Mouse (Mus musculus): ENCODE results near the gene Tspan7.

The Tspan7 gene

GRCm38 (mm10) chrX:10556899-10557298 is 71.9 kb downstream of the Tspan7 start:
- no peak for DNase-seq

- DNase-seq: no peak
These were observed 72.6 kb downstream of the Tspan7 start for GRCm38 (mm10) chrX:10557596-10557995.

DNA sequence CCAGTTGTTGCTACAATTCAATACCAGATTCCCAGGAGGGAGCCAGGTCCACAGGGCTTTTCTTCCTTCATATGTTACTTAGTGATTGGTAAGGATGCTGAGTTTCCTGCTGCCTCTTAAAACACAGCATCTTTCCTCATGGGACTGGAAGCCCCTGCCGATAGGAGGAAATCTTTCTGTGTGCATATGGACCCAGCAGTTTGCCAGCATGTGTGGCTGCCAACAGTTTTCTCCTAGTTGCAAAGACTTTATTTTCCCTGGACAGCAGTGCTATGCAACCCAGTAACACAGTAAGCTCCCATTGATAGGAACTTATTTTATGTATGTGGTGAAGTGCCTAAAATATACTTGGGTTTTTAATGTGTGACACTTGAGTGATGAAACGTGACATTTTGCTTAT is 73.7 kb downstream of the Tspan7 start:
- DNase-seq: no peak

- DNase-seq: no peak
These were observed 80.9 kb downstream of the Tspan7 start for GRCm38 (mm10) chrX:10565811-10566210.

DNA sequence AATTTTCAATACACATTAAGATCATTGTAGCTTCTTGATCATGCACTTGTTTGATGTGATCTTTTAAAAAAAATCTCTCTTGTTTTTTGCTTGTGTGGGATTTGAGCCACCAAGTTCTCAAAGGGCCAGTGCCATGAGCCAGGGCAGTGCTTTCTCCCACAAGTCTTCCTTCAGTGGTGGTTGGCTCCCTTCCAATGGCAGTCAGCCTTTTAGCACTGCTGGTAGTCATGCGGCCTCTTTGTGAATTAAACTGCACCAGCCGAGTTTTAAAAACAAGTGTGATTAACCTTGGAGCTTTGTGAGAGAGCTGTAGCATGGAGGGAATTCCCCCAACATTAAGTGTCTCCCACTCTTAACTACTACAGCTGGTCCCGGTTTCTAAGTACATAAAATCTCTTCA is 89.6 kb downstream of the Tspan7 start:
- peak; percentile 34 for DNase-seq

GRCm38 (mm10) chrX:10575406-10575805 is 90.4 kb downstream of the Tspan7 start:
- peak; percentile 7 for DNase-seq

DNA sequence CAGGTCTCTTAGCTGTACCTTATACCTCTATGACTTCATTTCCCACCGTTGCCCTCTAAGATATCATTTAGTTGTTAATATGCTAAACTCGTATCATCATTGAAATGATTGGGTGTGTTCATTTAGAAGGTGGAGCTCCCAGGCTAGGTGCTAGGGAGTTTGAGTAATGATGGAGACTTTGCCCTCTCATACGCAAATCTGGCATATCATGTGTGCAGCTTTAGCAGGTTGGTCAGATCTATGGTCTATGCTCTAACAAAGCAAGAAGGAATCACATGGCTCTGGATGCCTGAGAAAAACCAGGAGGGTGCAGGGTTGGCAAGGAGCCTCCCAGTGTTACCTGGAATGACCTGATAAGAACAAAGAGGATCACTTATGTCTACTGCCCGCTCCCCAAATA is 91.4 kb downstream of the Tspan7 start:
- no peak for DNase-seq

DNA sequence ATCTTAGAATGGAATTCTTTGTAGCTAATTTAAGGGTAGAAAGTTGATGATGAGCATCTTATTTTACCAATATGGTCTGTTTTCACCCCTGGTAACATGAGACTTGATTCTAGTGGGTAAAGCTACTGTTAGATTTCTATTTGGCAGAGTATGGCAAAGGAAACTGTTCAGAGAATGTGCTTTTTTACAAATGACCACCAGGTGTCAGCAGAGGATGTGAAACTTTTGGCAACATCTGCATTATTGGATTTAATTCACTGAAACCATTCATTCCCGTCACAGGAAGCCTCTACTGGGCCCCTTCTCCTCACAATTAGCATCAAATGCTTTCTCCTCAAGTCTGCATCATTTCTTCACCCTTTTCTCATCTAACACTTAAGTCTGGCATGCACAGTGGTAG is 92.4 kb downstream of the Tspan7 start:
- peak; percentile 11 for DNase-seq

GRCm38 (mm10) chrX:10582731-10583130 is 97.8 kb downstream of the Tspan7 start:
- DNase-seq: no peak

- peak; percentile 39 for DNase-seq
These were observed 107.3 kb downstream of the Tspan7 start for GRCm38 (mm10) chrX:10592244-10592643.

DNA sequence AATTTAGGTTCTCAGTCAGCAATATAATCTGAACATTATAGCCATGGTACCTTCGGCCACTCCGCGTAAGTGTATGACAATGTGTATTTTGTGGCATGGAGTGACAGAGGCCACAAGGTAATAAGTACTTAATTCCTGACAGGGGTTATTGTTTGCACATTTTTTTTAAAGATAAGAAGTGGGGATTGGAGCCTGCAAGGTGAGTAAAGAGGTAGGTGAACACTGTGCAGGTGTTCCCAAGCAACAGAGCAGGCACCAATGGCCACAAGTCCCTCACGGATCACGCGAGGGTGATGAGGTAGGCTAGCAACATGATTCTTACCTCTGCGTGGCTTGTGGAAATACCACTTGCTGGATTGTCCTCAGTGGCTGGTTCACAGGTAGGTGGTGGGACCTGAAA is 108.6 kb downstream of the Tspan7 start:
- DNase-seq: no peak

DNA sequence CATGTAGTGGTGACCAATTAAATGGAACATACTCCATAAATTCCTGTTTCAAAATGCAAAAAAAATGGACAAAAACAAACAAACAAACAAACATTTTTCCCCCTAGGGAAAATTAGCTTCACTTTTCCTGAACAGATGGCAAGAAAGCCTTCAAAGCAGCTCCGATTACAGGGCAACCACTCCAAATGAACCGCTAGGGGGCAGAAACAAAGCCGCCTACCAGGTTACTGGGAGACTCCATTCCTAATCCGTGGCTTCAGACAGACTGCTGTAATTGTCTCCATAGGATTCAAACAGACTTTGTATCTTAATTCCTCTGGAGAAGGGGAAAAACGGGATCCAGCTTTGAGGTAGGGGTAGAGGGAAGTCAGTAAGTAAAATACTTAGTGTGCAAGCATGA is 132.2 kb downstream of the Tspan7 start:
- peak; percentile 28 for DNase-seq

DNA sequence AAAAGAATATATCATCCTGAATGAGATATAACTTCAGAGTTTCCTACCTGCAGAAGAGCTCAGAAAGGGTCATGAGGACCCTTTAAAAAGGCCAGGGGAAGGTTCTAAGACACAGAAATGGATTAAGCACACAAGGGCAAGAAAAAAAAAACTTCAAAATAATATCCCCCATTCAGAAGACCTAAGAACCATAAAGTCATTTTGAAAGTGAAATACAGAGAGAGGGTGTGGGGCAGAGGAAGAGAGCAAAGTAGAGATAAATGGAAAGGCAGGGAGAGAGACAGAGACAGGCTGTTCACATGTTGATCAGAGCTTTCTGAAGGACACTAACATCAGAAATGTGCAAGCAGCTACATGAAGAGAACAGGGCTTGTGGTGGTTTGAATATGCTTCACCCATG is 156.1 kb downstream of the Tspan7 start:
- no peak for DNase-seq

Measured in lung, postnatal 14 days (tissue).